Mouse (Mus musculus) heart, embryonic 13.5 days (tissue): ENCODE measurements around the gene Prkacb. TPM values are rescaled to one million over a fixed set of nuclear protein-coding genes. Genes with fewer than 3 reads are reported as not detected.

Experiments used
- ATAC-seq: fragments of 200-750 bp; cut with Nextera tagmentation; 2 replicates; pipeline ENCODE4 v1.8.0; 2017; ENCODE audit warnings: moderate TSS enrichment; ENCODE audit not compliant: insufficient number of reproducible peaks, low FRiP score, low TSS enrichment; ENCODE audit errors: extremely low read depth
- H3K27ac ChIP-seq: fragments of 300-500 bp; sonication (generic); replicated peaks from 2 replicates; pipeline ENCODE4 v1.5.1; 2015; ENCODE audit warnings: moderate library complexity, mild to moderate bottlenecking, inconsistent platforms
- H3K27me3 ChIP-seq: fragments of 300-500 bp; sonication (generic); replicated peaks from 2 replicates; pipeline ENCODE4 v1.6.1; 2015; ENCODE audit warnings: mild to moderate bottlenecking, inconsistent platforms
- H3K36me3 ChIP-seq: fragments of 300-500 bp; sonication (generic); 2 replicates; pipeline ENCODE4 v1.6.1; 2015; ENCODE audit warnings: mild to moderate bottlenecking, inconsistent platforms
- H3K4me1 ChIP-seq: fragments of 300-500 bp; sonication (generic); 2 replicates; pipeline ENCODE4 v1.6.1; 2015; ENCODE audit warnings: inconsistent platforms
- H3K4me2 ChIP-seq: fragments of 300-500 bp; sonication (generic); 2 replicates; pipeline ENCODE4 v1.6.1; 2015; ENCODE audit warnings: inconsistent platforms, mild to moderate bottlenecking, moderate library complexity
- H3K4me3 ChIP-seq: fragments of 300-500 bp; sonication (generic); 2 replicates; pipeline ENCODE4 v1.5.1; 2015; ENCODE audit warnings: moderate library complexity, mild to moderate bottlenecking, inconsistent platforms
- H3K9ac ChIP-seq: fragments of 300-500 bp; sonication (generic); 2 replicates; pipeline ENCODE4 v1.6.1; 2015; ENCODE audit warnings: inconsistent platforms, mild to moderate bottlenecking, moderate library complexity
- H3K9me3 ChIP-seq: fragments of 300-500 bp; sonication (generic); 2 replicates; pipeline ENCODE4 v1.6.1; 2016; ENCODE audit warnings: inconsistent platforms
- WGBS: fragments of 180-500 bp; shearing (Covaris S2); methylation state at CpG from one replicate; pipeline ENCODE4 v1.1.7; 2015; ENCODE audit warnings: mixed read lengths; 5-methylcytosine and 5-hydroxymethylcytosine counted together
- polyA plus RNA-seq: library from polyadenylated mRNA; unstranded; fragments of >200 nt; fragmentation: Nextera tagmentation; extraction: Ambion mirVana; gene quantifications from 2 replicates; pipeline ENCODE4 v1.2.1, GENCODE M21; 2015

Gene Prkacb
- polyA plus RNA-seq, 1 experiment from 2014 or later, result 45.2 TPM

GRCm38 (mm10) chr3:146684811-146685675 is 127.7 kb downstream of the Prkacb start, which contains the start of gene Samd13:
TSS of gene Samd13 (minus strand) at chr3:146685592.
- H3K27ac ChIP-seq, result peak within 1 kb of the TSS; percentile 34
- H3K4me3 ChIP-seq, result peak within 1 kb of the TSS; percentile 63
- WGBS, result 2% methylated on average over 50 of the region's 50 CpGs
- no peaks in the 10 kb centered on the region for H3K27me3 ChIP-seq
- peak within 1 kb of the TSS; percentile 81 for H3K9ac ChIP-seq
- peak within 1 kb of the TSS; percentile 81 for H3K4me2 ChIP-seq
- H3K36me3 ChIP-seq, result no peaks in the 10 kb centered on the region
- peaks cover 64% of the 10 kb centered on the region for H3K4me1 ChIP-seq
- H3K9me3 ChIP-seq, result no peaks in the 10 kb centered on the region
- ATAC-seq, result peak; percentile 70

- WGBS, result 52% methylated on average over 2 of the region's 2 CpGs
- H3K4me1 ChIP-seq, result peaks cover 58% of the 10 kb centered on the region
- peak overlapping the region; percentile 68 for H3K27ac ChIP-seq
- H3K9ac ChIP-seq, result peak overlapping the region; percentile 66; the same call in 1 of the 2 replicates
- ATAC-seq, result no peak
- no peaks in the 10 kb centered on the region for H3K9me3 ChIP-seq
- H3K36me3 ChIP-seq, result no peaks in the 10 kb centered on the region
- peak overlapping the region; percentile 61 for H3K4me2 ChIP-seq
- H3K27me3 ChIP-seq, result no peaks in the 10 kb centered on the region
- H3K4me3 ChIP-seq, result no peak overlapping the region
These were observed 129.7 kb downstream of the Prkacb start for GRCm38 (mm10) chr3:146683095-146683494.

GRCm38 (mm10) chr3:146682140-146682651 is 130.6 kb downstream of the Prkacb start:
- Histone ChIP-seq H3K9ac (peak overlapping the region; percentile 66), H3K36me3 (no peaks in the 10 kb centered on the region), H3K27ac (peak overlapping the region; percentile 68), H3K4me2 (peak overlapping the region; percentile 61), H3K9me3 (no peaks in the 10 kb centered on the region), H3K4me1 (peaks cover 49% of the 10 kb centered on the region), H3K4me3 (peak overlapping the region; percentile 34), H3K27me3 (no peaks in the 10 kb centered on the region)
- no peak for ATAC-seq
- WGBS, result 42% methylated on average over 13 of the region's 13 CpGs

GRCm38 (mm10) chr3:146681696-146682095 is 131.1 kb downstream of the Prkacb start:
- H3K9me3 ChIP-seq, result no peaks in the 10 kb centered on the region
- H3K36me3 ChIP-seq, result no peaks in the 10 kb centered on the region
- peak overlapping the region; percentile 66 for H3K9ac ChIP-seq
- peaks cover 44% of the 10 kb centered on the region for H3K4me1 ChIP-seq
- peak overlapping the region; percentile 68; the same call in 1 of the 2 replicates for H3K27ac ChIP-seq
- peak overlapping the region; percentile 61 for H3K4me2 ChIP-seq
- no peak for ATAC-seq
- 59% methylated on average over 8 of the region's 8 CpGs for WGBS
- H3K27me3 ChIP-seq, result no peaks in the 10 kb centered on the region
- H3K4me3 ChIP-seq, result peak overlapping the region; percentile 34; the same call in 1 of the 2 replicates

GRCm38 (mm10) chr3:146680625-146681024 is 132.2 kb downstream of the Prkacb start:
- no peak overlapping the region for H3K4me2 ChIP-seq
- H3K9ac ChIP-seq, result no peak overlapping the region
- no peak overlapping the region for H3K4me3 ChIP-seq
- no peaks in the 10 kb centered on the region for H3K9me3 ChIP-seq
- H3K27me3 ChIP-seq, result no peaks in the 10 kb centered on the region
- no peaks in the 10 kb centered on the region for H3K36me3 ChIP-seq
- no peak overlapping the region for H3K27ac ChIP-seq
- no peak for ATAC-seq
- H3K4me1 ChIP-seq, result peaks cover 35% of the 10 kb centered on the region
- WGBS, result 87% methylated on average over 13 of the region's 13 CpGs

GRCm38 (mm10) chr3:146679646-146680045 is 133.1 kb downstream of the Prkacb start:
- Histone ChIP-seq H3K27ac (no peak overlapping the region), H3K4me3 (no peak overlapping the region), H3K36me3 (no peaks in the 10 kb centered on the region), H3K4me1 (peaks cover 32% of the 10 kb centered on the region), H3K4me2 (no peak overlapping the region), H3K9me3 (no peaks in the 10 kb centered on the region), H3K27me3 (no peaks in the 10 kb centered on the region), H3K9ac (no peak overlapping the region)
- WGBS, result 88% methylated on average over 16 of the region's 16 CpGs
- no peak for ATAC-seq

Other genes starting within 250 kb of the Prkacb start
- 0.05 and 0.24 TPM in 2 replicates for gene Uox, start 242.6 kb downstream of the Prkacb start, polyA plus RNA-seq
- not detected in 2 replicates for gene Dnase2b, start 197.4 kb downstream of the Prkacb start, polyA plus RNA-seq
- gene 4930503B20Rik, start 161.7 kb downstream of the Prkacb start, polyA plus RNA-seq, result not detected in 2 replicates
- 2.3 and 2.8 TPM in 2 replicates for gene Samd13, start 127.4 kb downstream of the Prkacb start, polyA plus RNA-seq
- 1.5 and 1.9 TPM in 2 replicates for gene Ttll7, start 39.4 kb upstream of the Prkacb start, polyA plus RNA-seq